Mouse (Mus musculus) embryonic facial prominence, embryonic 10.5 days (tissue): Measurements from ENCODE around the gene Ddx20. TPM values are rescaled to one million over a fixed set of nuclear protein-coding genes. Genes with fewer than 3 reads are reported as not detected.

Experiments
- DNase-seq: peaks from one replicate; pipeline ENCODE4 v3.0.0-alpha.2; 2017; ENCODE audit warnings: low spot score
- H3K27ac ChIP-seq: fragments of 300-500 bp; sonication (generic); replicated peaks from 2 replicates; pipeline ENCODE4 v1.5.1; 2016; ENCODE audit warnings: mild to moderate bottlenecking
- H3K27me3 ChIP-seq: fragments of 300-500 bp; sonication (generic); replicated peaks from 2 replicates; pipeline ENCODE4 v1.6.1; 2016; ENCODE audit warnings: low read depth, mild to moderate bottlenecking; ENCODE audit not compliant: poor library complexity, severe bottlenecking
- H3K36me3 ChIP-seq: fragments of 300-500 bp; sonication (generic); replicated peaks from 2 replicates; pipeline ENCODE4 v1.6.1; 2016; ENCODE audit warnings: mild to moderate bottlenecking, moderate library complexity
- H3K4me1 ChIP-seq: fragments of 300-500 bp; sonication (generic); 2 replicates; pipeline ENCODE4 v1.6.1; 2016
- H3K4me3 ChIP-seq: fragments of 300-500 bp; sonication (generic); 2 replicates; pipeline ENCODE4 v1.5.1; 2016; ENCODE audit warnings: mild to moderate bottlenecking, moderate library complexity
- H3K9me3 ChIP-seq: fragments of 300-500 bp; sonication (generic); 2 replicates; pipeline ENCODE4 v1.6.1; 2016; ENCODE audit warnings: mild to moderate bottlenecking
- WGBS: fragments of 180-500 bp; shearing (Covaris S2); methylation state at CpG from one replicate; pipeline ENCODE4 v1.1.7; 2016; 5-methylcytosine and 5-hydroxymethylcytosine counted together
- polyA plus RNA-seq: library from polyadenylated mRNA; unstranded; fragments of >200 nt; fragmentation: Nextera tagmentation; extraction: Ambion mirVana; gene quantifications from 2 replicates; pipeline ENCODE4 v1.2.1, GENCODE M21; 2016

Ddx20 gene
- 51.7 and 54.6 TPM in 2 replicates for polyA plus RNA-seq

DNA sequence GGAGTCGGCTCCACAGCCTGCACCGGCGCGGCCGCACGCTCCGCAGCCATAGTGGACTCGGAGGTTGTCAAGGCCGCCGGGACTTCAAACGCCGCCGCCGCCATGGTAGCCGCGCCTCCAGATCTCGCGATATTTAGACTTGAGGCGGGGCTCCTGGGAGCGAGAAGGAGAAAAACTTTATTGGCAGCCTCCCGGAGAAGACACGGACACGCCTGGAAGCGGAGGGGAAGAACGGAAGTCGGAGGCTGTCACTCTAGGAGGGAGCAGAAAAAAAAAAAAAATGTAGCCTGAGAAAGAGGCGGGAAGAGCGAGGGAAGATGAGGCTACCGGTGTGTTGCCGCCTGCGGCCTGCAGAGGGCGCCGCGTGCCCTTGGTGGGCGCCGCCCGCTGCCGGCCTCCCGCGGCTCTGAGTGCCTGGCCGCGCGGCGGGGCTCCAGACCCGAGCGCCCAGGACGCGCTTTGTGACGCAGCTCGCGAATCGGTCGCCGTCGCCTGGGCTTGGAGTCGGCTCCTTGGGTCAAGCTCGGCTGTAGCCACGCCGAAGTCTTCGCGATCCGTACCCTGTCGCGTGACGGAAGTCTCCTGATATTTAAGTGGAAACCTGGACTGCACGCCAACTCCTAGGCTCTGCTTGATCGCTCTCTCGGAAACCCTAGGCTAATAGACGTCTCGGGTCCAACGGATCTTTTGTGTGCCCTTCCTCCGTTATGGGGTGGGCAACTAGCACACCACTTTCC is at the start of gene Ddx20:
TSS of gene Ddx20 (minus strand) at position 251 of the 737 bp plus-strand sequence.
- Histone ChIP-seq H3K4me3 (peak within 1 kb of the TSS; percentile 90), H3K27ac (peak within 1 kb of the TSS; percentile 91), H3K36me3 (peaks cover 26% of the 10 kb centered on the region), H3K27me3 (peaks cover 9% of the 10 kb centered on the region; the same call in 1 of the 2 replicates), H3K4me1 (peaks cover 12% of the 10 kb centered on the region), H3K9me3 (no peaks in the 10 kb centered on the region)
- under 1% methylated on average over 72 of the region's 72 CpGs for WGBS
- DNase-seq: peak; percentile 97

DNA sequence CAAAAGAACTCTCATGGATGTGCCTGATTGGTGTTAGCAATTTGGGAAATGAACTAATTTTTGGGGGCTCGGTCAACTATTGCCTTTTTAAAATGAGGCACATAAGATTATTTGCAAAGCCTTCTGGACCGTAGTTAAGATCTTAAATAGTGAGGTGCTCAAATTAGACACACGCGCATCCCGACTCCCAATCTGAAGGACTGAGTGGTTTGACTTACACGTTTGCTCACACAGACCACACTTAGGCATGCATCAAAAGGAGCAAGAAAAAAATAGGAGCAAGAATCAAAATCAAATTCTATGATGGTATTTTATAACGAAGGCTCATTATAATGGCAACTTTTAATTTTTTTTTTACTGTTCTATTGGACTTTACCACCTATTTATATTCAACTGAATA is 49.7 kb upstream of the Ddx20 start:
- H3K9me3 ChIP-seq: no peaks in the 10 kb centered on the region
- WGBS: 95% methylated on average over 7 of the region's 7 CpGs
- no peak overlapping the region for H3K27ac ChIP-seq
- H3K4me3 ChIP-seq: no peak overlapping the region
- H3K27me3 ChIP-seq: no peaks in the 10 kb centered on the region
- peaks cover 39% of the 10 kb centered on the region for H3K36me3 ChIP-seq
- DNase-seq: no peak
- H3K4me1 ChIP-seq: no peaks in the 10 kb centered on the region

- no peaks in the 10 kb centered on the region for H3K9me3 ChIP-seq
- no peak overlapping the region for H3K27ac ChIP-seq
- no peaks in the 10 kb centered on the region for H3K4me1 ChIP-seq
- H3K4me3 ChIP-seq: no peak overlapping the region
- no peaks in the 10 kb centered on the region for H3K27me3 ChIP-seq
- DNase-seq: no peak
- peaks cover 44% of the 10 kb centered on the region for H3K36me3 ChIP-seq
- WGBS: 85% methylated on average over 1 of the region's 1 CpGs
Measured at GRCm38 (mm10) chr3:105736148-105736547, 48.8 kb upstream of the Ddx20 start.

GRCm38 (mm10) chr3:105735285-105735684 is 47.9 kb upstream of the Ddx20 start:
- Histone ChIP-seq H3K27me3 (no peaks in the 10 kb centered on the region), H3K4me1 (no peaks in the 10 kb centered on the region), H3K27ac (no peak overlapping the region), H3K4me3 (no peak overlapping the region), H3K9me3 (no peaks in the 10 kb centered on the region), H3K36me3 (peaks cover 52% of the 10 kb centered on the region)
- no peak for DNase-seq

DNA sequence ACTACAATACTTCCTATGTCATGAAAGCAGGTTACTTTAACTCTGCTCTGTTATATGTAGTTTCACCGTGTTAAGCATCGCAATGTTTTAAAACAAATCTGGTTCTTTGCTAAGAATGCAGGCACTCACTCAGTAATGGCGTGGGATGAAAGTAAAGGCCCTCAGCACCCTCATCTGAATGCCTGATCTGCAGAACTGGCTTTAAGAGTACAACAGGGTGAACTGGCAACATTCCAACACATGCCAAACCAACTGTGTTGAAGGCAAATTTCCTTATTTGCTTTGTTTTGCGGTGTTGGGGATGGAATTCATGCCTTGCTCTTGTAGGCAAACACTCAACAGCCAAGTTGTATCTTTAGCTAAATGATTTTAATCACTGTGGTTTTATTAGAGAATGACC is 46.2 kb upstream of the Ddx20 start:
- no peak overlapping the region for H3K4me3 ChIP-seq
- DNase-seq: no peak
- H3K27me3 ChIP-seq: no peaks in the 10 kb centered on the region
- H3K4me1 ChIP-seq: no peaks in the 10 kb centered on the region
- H3K27ac ChIP-seq: no peak overlapping the region
- 95% methylated on average over 4 of the region's 4 CpGs for WGBS
- H3K9me3 ChIP-seq: no peaks in the 10 kb centered on the region
- peaks cover 53% of the 10 kb centered on the region for H3K36me3 ChIP-seq

GRCm38 (mm10) chr3:105732360-105732759 is 45.0 kb upstream of the Ddx20 start:
- H3K27me3 ChIP-seq: no peaks in the 10 kb centered on the region
- H3K4me3 ChIP-seq: no peak overlapping the region
- no peak for DNase-seq
- no peaks in the 10 kb centered on the region for H3K9me3 ChIP-seq
- H3K27ac ChIP-seq: no peak overlapping the region
- 91% methylated on average over 4 of the region's 4 CpGs for WGBS
- peaks cover 55% of the 10 kb centered on the region for H3K36me3 ChIP-seq
- H3K4me1 ChIP-seq: no peaks in the 10 kb centered on the region

GRCm38 (mm10) chr3:105726037-105726436 is 38.7 kb upstream of the Ddx20 start:
- Histone ChIP-seq H3K4me1 (peaks cover 3% of the 10 kb centered on the region), H3K27ac (no peak overlapping the region), H3K9me3 (no peaks in the 10 kb centered on the region), H3K27me3 (no peaks in the 10 kb centered on the region), H3K36me3 (peaks cover 12% of the 10 kb centered on the region), H3K4me3 (no peak overlapping the region)
- DNase-seq: peak; percentile 47
- WGBS: 3% methylated on average over 1 of the region's 1 CpGs

- Histone ChIP-seq H3K4me3 (no peak overlapping the region), H3K27ac (no peak overlapping the region), H3K27me3 (no peaks in the 10 kb centered on the region), H3K36me3 (peaks cover 3% of the 10 kb centered on the region; the same call in 1 of the 2 replicates), H3K9me3 (no peaks in the 10 kb centered on the region), H3K4me1 (peaks cover 23% of the 10 kb centered on the region)
- WGBS: 89% methylated on average over 3 of the region's 3 CpGs
- no peak for DNase-seq
Measured at GRCm38 (mm10) chr3:105722510-105722909, 35.1 kb upstream of the Ddx20 start.

- Histone ChIP-seq H3K4me1 (peaks cover 30% of the 10 kb centered on the region), H3K4me3 (no peak overlapping the region), H3K27ac (no peak overlapping the region), H3K36me3 (no peaks in the 10 kb centered on the region), H3K9me3 (no peaks in the 10 kb centered on the region), H3K27me3 (no peaks in the 10 kb centered on the region)
- DNase-seq: no peak
- WGBS: 70% methylated on average over 2 of the region's 2 CpGs
Measured at GRCm38 (mm10) chr3:105721681-105722201, 34.4 kb upstream of the Ddx20 start.

GRCm38 (mm10) chr3:105720514-105720913 is 33.1 kb upstream of the Ddx20 start:
- Histone ChIP-seq H3K4me1 (peaks cover 38% of the 10 kb centered on the region), H3K4me3 (no peak overlapping the region), H3K27ac (no peak overlapping the region), H3K9me3 (no peaks in the 10 kb centered on the region), H3K27me3 (no peaks in the 10 kb centered on the region), H3K36me3 (no peaks in the 10 kb centered on the region)
- DNase-seq: no peak
- WGBS: 74% methylated on average over 4 of the region's 4 CpGs

- no peak overlapping the region for H3K27ac ChIP-seq
- no peak overlapping the region for H3K4me3 ChIP-seq
- 65% methylated on average over 4 of the region's 4 CpGs for WGBS
- DNase-seq: no peak
- H3K27me3 ChIP-seq: no peaks in the 10 kb centered on the region
- no peaks in the 10 kb centered on the region for H3K9me3 ChIP-seq
- no peaks in the 10 kb centered on the region for H3K36me3 ChIP-seq
- H3K4me1 ChIP-seq: peaks cover 43% of the 10 kb centered on the region
Measured at GRCm38 (mm10) chr3:105719979-105720378, 32.6 kb upstream of the Ddx20 start.

DNA sequence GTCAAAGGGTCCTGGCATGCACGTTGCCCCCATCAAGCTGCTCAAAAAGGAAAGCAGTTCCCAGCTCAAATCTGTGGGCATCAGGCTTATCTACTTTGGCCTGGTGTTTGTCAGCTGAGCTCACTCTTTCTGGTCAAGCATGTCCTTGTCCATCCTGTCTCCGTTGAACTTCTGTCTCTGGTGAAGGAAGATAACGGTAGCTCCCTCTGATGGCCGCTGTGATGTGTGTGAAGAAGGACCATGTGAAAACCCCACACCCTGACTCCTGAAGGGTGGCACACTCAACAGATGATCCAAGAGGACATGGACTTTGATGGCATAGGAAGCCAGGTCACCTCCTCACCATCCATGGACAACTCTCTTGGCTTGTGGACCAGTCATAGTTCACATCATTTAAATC is 31.4 kb upstream of the Ddx20 start:
- no peak overlapping the region for H3K4me3 ChIP-seq
- H3K36me3 ChIP-seq: no peaks in the 10 kb centered on the region
- WGBS: 40% methylated on average over 4 of the region's 4 CpGs
- no peaks in the 10 kb centered on the region for H3K27me3 ChIP-seq
- H3K9me3 ChIP-seq: no peaks in the 10 kb centered on the region
- H3K4me1 ChIP-seq: peaks cover 55% of the 10 kb centered on the region
- no peak overlapping the region for H3K27ac ChIP-seq
- no peak for DNase-seq

GRCm38 (mm10) chr3:105717856-105718555 is 30.6 kb upstream of the Ddx20 start:
- peak; percentile 64 for DNase-seq
- Histone ChIP-seq H3K27ac (peak overlapping the region; percentile 51), H3K4me3 (no peak overlapping the region), H3K9me3 (no peaks in the 10 kb centered on the region), H3K27me3 (no peaks in the 10 kb centered on the region), H3K36me3 (no peaks in the 10 kb centered on the region), H3K4me1 (peaks cover 62% of the 10 kb centered on the region)
- 47% methylated on average over 11 of the region's 11 CpGs for whole genome bisulfite sequencing
